Mouse (Mus musculus) A20 (cell line): ENCODE results near the gene Platr17.
"Not testable (repeated sequence)": the region's sequence is repeated elsewhere in the genome, so short reads cannot be mapped to it uniquely, and the experiment has no call there.

Experiments
- DNase-seq: peaks from one replicate; pipeline ENCODE4 v3.0.0-alpha.2; 2011; ENCODE audit warnings: low read depth, low spot score

Platr17 gene

DNA sequence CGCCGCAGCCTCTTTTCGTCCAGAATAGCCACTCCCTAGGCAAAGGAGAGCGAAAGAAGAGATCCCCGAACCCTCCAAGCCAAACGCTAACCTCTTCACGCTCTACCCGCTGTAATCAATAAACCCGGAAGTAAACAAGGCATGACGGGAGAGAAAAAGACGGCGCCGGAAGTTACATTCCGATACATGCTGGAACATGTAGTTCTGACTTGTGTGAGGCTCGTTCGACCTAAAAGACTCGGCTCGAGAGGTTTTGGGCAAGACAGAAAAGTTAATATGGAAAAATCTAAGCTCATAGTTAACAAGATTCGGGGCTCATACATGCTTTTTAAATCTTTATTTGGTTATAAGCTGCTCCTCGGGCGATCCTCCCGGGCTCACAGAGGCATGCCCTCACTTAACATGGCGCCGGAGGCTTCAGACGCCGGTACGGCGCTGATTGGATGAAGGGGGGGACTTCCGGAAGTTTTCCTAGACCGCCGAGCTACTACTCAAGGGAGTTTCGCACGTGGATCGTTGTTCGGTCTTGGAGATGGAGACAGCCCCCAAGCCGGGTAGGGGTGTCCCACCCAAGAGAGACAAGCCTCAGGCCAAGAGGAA is 35.4 kb downstream of the Platr17 start, which contains the start of the genes Pfdn6 and Wdr46:
Gene Pfdn6, minus strand, starts transcription at position 138 of the 600 bp plus-strand sequence.
Gene Wdr46, plus strand, starts transcription at position 455 of the 600 bp plus-strand sequence.
- peak; percentile 95 for DNase-seq

DNA sequence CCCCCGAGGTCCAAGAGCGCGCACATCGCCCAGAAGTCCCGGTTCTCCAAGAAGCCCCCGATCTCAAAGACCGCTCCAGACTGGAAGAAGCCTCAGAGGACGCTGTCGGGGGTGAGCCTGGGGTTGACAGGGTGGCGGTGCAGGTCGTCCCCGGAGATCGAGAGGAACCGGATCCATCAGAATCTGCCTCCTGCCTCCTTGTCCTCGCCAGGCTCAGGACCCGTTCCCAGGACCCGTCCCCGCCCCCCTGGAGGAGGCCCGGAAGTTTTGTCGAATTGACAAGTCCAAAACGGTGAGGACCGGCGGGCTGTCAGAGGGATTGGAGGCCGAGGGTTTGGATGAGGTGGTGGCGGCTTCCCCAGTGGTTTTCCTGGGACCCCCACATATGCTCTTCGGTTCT is 36.0 kb downstream of the Platr17 start:
- DNase-seq, result peak; percentile 66

GRCm38 (mm10) chr17:33941381-33941780 is 36.4 kb downstream of the Platr17 start:
- DNase-seq, result no peak

DNA sequence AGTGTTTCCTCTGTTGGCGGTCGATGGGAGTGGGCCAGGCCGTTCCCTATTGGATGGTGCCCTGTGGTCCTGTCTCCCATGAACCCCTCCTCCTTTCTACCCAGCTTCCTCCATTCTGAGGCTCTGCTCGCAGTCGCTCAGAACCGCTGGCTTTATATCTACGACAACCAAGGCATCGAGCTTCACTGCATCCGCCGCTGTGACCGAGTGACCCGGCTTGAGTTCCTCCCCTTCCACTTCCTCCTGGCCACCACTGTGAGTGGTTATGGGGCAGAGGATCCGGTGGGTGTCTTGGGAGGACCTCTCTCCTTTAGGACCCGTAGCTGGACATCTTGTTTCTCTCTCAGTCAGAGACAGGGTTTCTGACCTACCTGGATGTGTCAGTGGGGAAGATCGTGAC is 38.5 kb downstream of the Platr17 start:
- DNase-seq, result no peak

- no peak for DNase-seq
Measured at GRCm38 (mm10) chr17:33947430-33948089, 42.6 kb downstream of the Platr17 start.

- DNase-seq, result no peak
Measured at GRCm38 (mm10) chr17:33948090-33948904, 43.4 kb downstream of the Platr17 start.

DNA sequence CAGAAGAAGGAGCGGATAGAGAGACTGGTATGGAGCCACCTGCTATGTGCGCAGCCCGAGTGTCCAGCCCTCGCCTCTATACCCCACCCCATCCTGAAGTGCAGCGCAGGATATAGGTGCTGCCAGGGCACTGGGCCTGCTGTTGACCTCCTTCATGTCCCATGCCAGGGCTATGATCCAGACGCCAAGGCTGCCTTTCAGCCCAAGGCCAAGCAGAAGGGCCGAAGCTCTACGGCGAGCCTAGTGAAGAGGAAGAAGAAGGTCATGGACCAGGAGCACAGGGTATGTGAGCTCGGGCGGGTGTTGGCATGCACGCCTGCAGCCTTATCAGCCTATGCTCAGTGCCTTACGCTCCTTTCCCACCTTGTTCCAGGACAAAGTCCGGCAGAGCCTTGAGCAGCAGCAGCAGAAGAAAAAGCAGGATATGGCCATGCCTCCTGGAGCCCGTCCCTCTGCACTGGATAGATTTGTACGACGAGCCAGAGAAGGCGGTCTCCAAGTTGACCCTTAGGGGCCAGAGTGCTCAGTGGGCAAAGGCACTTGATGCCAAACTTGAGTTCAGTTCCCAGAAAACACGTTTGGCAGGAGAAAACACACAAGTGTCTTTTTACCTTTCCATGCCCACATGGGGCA is 44.1 kb downstream of the Platr17 start:
- DNase-seq, result no peak

GRCm38 (mm10) chr17:33950131-33950625 is 45.2 kb downstream of the Platr17 start:
- no peak for DNase-seq

DNA sequence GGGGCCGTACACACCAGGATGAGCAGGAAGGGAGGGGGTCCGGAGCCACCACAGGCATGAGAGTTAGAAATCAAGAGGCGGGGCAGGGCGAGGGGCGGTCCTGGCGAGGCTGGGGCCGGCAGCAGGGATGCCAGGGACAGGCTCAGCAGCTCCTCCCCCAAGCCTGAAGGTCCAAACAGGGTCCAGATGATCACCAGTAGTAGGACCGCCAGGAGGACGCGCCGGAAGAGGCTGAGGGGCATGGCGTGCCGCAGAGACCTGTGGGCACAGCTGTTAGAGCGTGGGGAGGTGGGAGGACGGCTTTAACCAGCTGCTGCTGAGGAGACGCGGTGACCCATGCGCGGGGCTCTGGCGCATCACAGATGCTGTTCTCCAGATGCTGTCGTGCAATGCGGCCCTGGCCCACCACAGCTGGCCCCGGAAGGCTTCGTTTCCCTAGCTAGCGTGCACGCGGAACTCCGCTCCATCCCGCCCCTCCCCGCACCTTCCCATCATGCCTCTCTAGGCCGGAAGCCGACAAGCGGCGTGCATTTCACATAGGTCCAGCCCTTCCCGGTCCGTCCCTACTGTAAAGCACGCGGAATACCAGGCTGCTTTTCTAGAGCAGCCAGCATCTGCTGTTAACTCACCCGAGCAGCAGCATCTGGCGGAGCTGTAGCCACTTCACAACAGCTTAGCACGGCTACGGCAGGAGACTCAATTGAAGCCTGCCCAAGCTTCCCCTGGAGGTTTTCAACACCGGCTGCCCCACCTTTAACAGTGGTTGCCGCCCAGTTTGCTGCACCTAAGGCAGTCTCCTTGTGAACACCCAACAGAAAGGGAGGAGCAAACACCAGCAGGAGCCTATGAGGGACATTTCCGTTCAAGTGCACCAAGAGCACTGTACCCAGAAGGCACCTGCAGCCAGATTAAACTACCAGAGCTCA is 46.3 kb downstream of the Platr17 start, which contains the start of gene B3galt4:
Gene B3galt4, minus strand, starts transcription at position 468 of the 926 bp plus-strand sequence.
- peak; percentile 86 for DNase-seq

DNA sequence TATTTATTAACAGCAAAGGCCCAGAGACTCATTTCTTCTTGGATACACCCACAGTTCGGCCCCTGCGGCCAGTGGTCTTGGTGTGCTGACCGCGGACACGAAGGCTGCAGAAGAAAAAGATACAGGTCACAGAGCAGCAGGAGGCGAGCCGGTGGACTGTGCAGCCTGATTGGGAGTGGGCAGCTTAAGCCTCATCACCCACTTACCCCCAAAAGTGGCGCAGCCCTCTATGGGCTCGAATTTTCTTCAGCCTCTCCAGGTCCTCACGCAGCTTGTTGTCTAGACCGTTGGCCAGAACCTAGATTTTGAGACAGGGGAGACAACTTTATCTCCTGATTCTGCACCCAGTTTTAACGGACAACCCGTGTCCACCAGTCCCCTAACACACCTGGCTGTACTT is 47.1 kb downstream of the Platr17 start:
- not testable (repeated sequence) for DNase-seq

DNA sequence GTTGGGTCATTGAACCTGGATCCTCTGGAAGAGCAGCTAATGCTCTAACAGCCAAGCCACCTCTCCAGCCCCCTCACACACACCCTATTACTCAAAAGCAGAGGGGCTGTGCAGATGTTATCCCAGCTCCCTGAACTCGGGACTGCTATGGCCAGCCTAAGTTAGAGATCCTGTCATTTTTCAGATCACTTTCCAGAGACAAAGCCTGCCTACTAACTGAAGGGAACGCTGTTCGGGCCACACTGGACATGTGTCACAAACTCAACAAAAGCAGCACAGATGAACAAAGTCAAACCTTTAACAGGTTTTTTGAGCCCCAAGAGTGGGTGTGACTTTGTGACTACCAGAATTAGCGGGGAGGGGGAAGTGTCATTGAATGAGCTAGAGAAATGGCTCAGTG is 47.9 kb downstream of the Platr17 start:
- DNase-seq, result no peak

DNA sequence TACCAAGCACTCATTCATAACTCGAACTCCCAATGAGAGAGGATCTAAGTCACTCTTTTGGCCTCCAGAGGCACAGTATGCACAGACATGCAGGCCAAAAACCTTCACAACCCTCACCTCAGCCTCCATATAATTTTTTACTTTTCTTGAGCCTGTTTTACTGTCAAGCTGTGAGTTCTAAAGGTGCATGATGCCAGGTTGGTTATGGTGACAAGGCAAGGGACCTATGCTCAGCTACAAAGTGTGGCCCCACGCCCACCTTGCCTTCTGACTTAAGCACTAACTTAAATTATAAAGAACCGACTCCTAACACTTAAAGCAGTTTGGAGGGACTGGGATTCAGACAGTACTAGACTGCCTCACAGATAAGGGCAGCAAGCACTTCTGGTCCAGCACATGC is 48.4 kb downstream of the Platr17 start:
- no peak for DNase-seq

DNA sequence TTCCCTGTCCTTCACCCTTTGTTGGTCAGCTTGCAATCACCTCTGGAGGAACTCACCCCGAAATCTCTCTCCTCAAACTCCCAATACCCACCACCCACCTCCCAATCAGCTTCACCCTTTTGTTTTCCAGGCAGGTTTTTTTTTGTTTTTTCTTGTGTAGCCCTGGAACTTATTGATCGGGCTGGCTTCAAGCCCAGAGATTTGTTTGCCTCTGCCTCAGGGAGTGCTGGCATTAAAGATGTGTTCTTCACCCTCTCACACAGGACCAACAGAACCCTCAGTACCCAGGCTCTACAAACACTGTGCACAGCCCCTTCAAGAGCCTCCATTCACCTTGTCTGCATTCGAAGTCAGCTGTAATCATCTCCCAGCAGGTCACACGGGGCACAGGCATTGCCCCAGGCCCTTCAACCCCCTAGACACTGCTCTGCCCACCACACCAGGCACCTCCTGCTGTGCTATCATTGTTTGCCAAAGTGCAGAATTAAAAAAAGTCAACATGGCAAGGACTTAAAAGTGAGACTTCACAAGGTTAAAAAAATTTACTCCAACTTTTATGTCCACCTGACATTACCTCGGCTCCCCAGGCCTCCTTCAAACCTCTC is 49.1 kb downstream of the Platr17 start:
- DNase-seq, result no peak

DNA sequence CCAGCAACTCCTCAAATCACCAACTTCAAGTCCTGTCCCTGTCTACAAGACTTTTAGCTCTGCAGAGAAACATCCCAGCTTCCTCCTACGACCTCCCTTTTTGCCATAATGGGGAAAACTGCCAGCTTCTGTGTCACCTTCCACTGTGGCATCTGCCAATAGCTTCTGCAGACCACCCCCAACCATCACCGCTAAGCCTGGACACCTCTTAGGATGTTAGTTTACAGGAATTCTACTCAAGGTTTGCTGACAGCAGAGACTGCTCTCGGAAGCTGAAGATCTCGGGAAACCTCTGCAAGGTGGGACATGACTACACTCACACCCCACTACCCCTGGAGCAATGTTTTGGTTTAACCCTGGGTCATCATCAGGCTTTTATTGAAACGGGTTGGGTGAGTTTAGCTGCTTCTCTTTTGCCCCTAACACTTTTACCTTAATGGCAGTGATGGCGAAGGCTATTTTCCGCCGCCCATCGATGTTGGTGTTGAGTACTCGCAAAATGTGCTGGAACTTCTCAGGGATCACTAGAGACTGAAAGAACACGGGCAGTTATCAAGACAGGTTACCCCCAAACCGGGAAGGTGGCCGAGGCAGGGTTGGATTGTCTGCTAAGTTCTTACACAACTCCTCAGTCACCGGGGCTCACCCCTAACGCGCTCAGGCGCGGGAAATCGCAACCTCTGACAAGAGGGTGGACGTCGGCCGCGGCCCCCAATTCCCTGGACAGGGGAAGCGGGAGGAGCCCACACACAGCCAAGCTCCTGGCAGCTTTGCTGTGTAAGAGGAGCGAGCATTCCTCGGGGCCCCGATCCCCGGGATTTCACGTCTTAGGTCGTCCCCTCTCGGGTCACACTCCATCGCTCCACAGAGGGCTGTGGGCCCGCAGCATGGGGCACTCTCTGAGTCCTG is 50.0 kb downstream of the Platr17 start:
- DNase-seq, result no peak

GRCm38 (mm10) chr17:33955555-33956214 is 50.8 kb downstream of the Platr17 start, which contains the start of the genes Vps52 and Rps18:
Gene Vps52, plus strand, starts transcription at chr17:33955812.
Gene Rps18, minus strand, starts transcription at chr17:33956001.
- DNase-seq, result peak; percentile 98
